Mouse (Mus musculus): ENCODE results near the gene H2-T24. TPM values are rescaled to one million over a fixed set of nuclear protein-coding genes. Genes with fewer than 3 reads are reported as not detected.
"Not testable (repeated sequence)": the region's sequence is repeated elsewhere in the genome, so short reads cannot be mapped to it uniquely, and the experiment has no call there.

The H2-T24 gene
- 1.3 and 2.7 TPM in 2 replicates for polyA plus RNA-seq (2015; fragmentation: Nextera tagmentation; extraction: Ambion mirVana)

- H3K4me2 ChIP-seq, result peak within 1 kb of the TSS; percentile 52
- peak within 1 kb of the TSS; percentile 29 for H3K4me3 ChIP-seq
- H3K4me1 ChIP-seq (replicated peaks), result peaks cover 7% of the 10 kb centered on the region; the same call in 1 of the 2 replicates
- ATAC-seq (replicated peaks; ENCODE audit: insufficient number of reproducible peaks, insufficient read depth, low FRiP score, low read depth), result peak; percentile 56
- H3K9me3 ChIP-seq (replicated peaks), result no peaks in the 10 kb centered on the region
- peak within 1 kb of the TSS; percentile 60 for H3K27ac ChIP-seq
- H3K36me3 ChIP-seq, result no peaks in the 10 kb centered on the region
- WGBS, result 23% methylated on average over 15 of the region's 15 CpGs
- no peaks in the 10 kb centered on the region for H3K27me3 ChIP-seq
- H3K9ac ChIP-seq, result no peak within 1 kb of the TSS
Measured at GRCm38 (mm10) chr17:36020191-36021073, at the start of gene H2-T24. Gene H2-T24, minus strand, starts transcription at chr17:36020560.

GRCm38 (mm10) chr17:36060829-36061228, 40.5 kb upstream of the H2-T24 start:
- H3K9me3 ChIP-seq (replicated peaks), result no peaks in the 10 kb centered on the region
- no peaks in the 10 kb centered on the region for H3K4me1 ChIP-seq (replicated peaks)
- H3K27me3 ChIP-seq, result peaks cover 3% of the 10 kb centered on the region; the same call in 1 of the 2 replicates
- no peak overlapping the region for H3K4me3 ChIP-seq
- no peak overlapping the region for H3K9ac ChIP-seq
- no peaks in the 10 kb centered on the region for H3K36me3 ChIP-seq
- H3K4me2 ChIP-seq, result no peak overlapping the region
- no peak for ATAC-seq (replicated peaks; ENCODE audit: insufficient number of reproducible peaks, insufficient read depth, low FRiP score, low read depth)
- no peak overlapping the region for H3K27ac ChIP-seq
- 21% methylated on average over 2 of the region's 2 CpGs for WGBS

GRCm38 (mm10) chr17:36058362-36058761, 38.0 kb upstream of the H2-T24 start, which contains the start of gene Gm11127:
Gene Gm11127, minus strand, starts transcription at chr17:36058371.
- not testable (repeated sequence) for H3K27ac ChIP-seq; H3K9me3 ChIP-seq (replicated peaks); H3K9ac ChIP-seq; H3K4me1 ChIP-seq (replicated peaks); H3K4me3 ChIP-seq; H3K4me2 ChIP-seq; ATAC-seq (replicated peaks; ENCODE audit: insufficient number of reproducible peaks, insufficient read depth, low FRiP score, low read depth); H3K36me3 ChIP-seq; H3K27me3 ChIP-seq
- WGBS, result 45% methylated on average over 1 of the region's 1 CpGs

GRCm38 (mm10) chr17:36057927-36058326, 37.6 kb upstream of the H2-T24 start:
- 86% methylated on average over 25 of the region's 25 CpGs for WGBS
- H3K9ac ChIP-seq; H3K4me2 ChIP-seq; H3K4me3 ChIP-seq; ATAC-seq (replicated peaks; ENCODE audit: insufficient number of reproducible peaks, insufficient read depth, low FRiP score, low read depth); H3K36me3 ChIP-seq; H3K9me3 ChIP-seq (replicated peaks); H3K27me3 ChIP-seq; H3K27ac ChIP-seq; H3K4me1 ChIP-seq (replicated peaks): not testable (repeated sequence)

- H3K27me3 ChIP-seq, result no peaks in the 10 kb centered on the region
- ATAC-seq (replicated peaks; ENCODE audit: insufficient number of reproducible peaks, insufficient read depth, low FRiP score, low read depth), result no peak
- H3K9me3 ChIP-seq (replicated peaks), result no peaks in the 10 kb centered on the region
- 89% methylated on average over 3 of the region's 3 CpGs for WGBS
- peak overlapping the region; percentile 84 for H3K4me2 ChIP-seq
- H3K27ac ChIP-seq, result no peak overlapping the region
- no peaks in the 10 kb centered on the region for H3K36me3 ChIP-seq
- peak overlapping the region; percentile 52; the same call in 1 of the 2 replicates for H3K9ac ChIP-seq
- H3K4me1 ChIP-seq (replicated peaks), result peaks cover 6% of the 10 kb centered on the region; the same call in 1 of the 2 replicates
- H3K4me3 ChIP-seq, result peak overlapping the region; percentile 56
Measured at GRCm38 (mm10) chr17:36043286-36043685, 22.9 kb upstream of the H2-T24 start.

GRCm38 (mm10) chr17:36042610-36043169, 22.3 kb upstream of the H2-T24 start, which contains the start of the genes H2-T22 and Gm6034:
Gene H2-T22, minus strand, starts transcription at chr17:36042747.
Gene Gm6034, plus strand, starts transcription at chr17:36042961.
- peak within 1 kb of the TSS; percentile 61; the same call in 1 of the 2 replicates for H3K27ac ChIP-seq
- H3K4me3 ChIP-seq, result peak within 1 kb of the TSS; percentile 56
- H3K36me3 ChIP-seq; H3K4me1 ChIP-seq (replicated peaks); H3K9me3 ChIP-seq (replicated peaks); H3K27me3 ChIP-seq: not testable (repeated sequence)
- H3K9ac ChIP-seq, result peak within 1 kb of the TSS; percentile 52
- under 1% methylated on average over 12 of the region's 12 CpGs for WGBS
- peak within 1 kb of the TSS; percentile 84 for H3K4me2 ChIP-seq
- peak; percentile 95 for ATAC-seq (replicated peaks; ENCODE audit: insufficient number of reproducible peaks, insufficient read depth, low FRiP score, low read depth)

- peak; percentile 59 for ATAC-seq (replicated peaks; ENCODE audit: insufficient number of reproducible peaks, insufficient read depth, low FRiP score, low read depth)
- peak overlapping the region; percentile 84 for H3K4me2 ChIP-seq
- H3K4me1 ChIP-seq (replicated peaks); H3K27me3 ChIP-seq; H3K36me3 ChIP-seq; H3K27ac ChIP-seq; H3K9me3 ChIP-seq (replicated peaks): not testable (repeated sequence)
- H3K4me3 ChIP-seq, result peak overlapping the region; percentile 56
- 7% methylated on average over 19 of the region's 19 CpGs for WGBS
- H3K9ac ChIP-seq, result peak overlapping the region; percentile 52
Measured at GRCm38 (mm10) chr17:36042055-36042454, 21.7 kb upstream of the H2-T24 start.

GRCm38 (mm10) chr17:36040604-36041003, 20.2 kb upstream of the H2-T24 start:
- not testable (repeated sequence) for H3K4me2 ChIP-seq; ATAC-seq (replicated peaks; ENCODE audit: insufficient number of reproducible peaks, insufficient read depth, low FRiP score, low read depth); H3K4me3 ChIP-seq; H3K9ac ChIP-seq; H3K27me3 ChIP-seq; H3K36me3 ChIP-seq; H3K27ac ChIP-seq; H3K4me1 ChIP-seq (replicated peaks); H3K9me3 ChIP-seq (replicated peaks)
- WGBS, result 67% methylated on average over 2 of the region's 2 CpGs

GRCm38 (mm10) chr17:36036126-36036525, 15.8 kb upstream of the H2-T24 start:
- 81% methylated on average over 13 of the region's 13 CpGs for WGBS
- not testable (repeated sequence) for H3K27me3 ChIP-seq; H3K9me3 ChIP-seq (replicated peaks); ATAC-seq (replicated peaks; ENCODE audit: insufficient number of reproducible peaks, insufficient read depth, low FRiP score, low read depth); H3K36me3 ChIP-seq; H3K27ac ChIP-seq; H3K4me3 ChIP-seq; H3K4me2 ChIP-seq; H3K9ac ChIP-seq
- H3K4me1 ChIP-seq (replicated peaks), result peaks cover 12% of the 10 kb centered on the region

- not testable (repeated sequence) for H3K9ac ChIP-seq; H3K27ac ChIP-seq; H3K9me3 ChIP-seq (replicated peaks); ATAC-seq (replicated peaks; ENCODE audit: insufficient number of reproducible peaks, insufficient read depth, low FRiP score, low read depth); H3K36me3 ChIP-seq; H3K4me3 ChIP-seq; H3K4me2 ChIP-seq; H3K27me3 ChIP-seq
- 27% methylated on average over 3 of the region's 3 CpGs for WGBS
- peaks cover 12% of the 10 kb centered on the region for H3K4me1 ChIP-seq (replicated peaks)
Measured at GRCm38 (mm10) chr17:36035010-36035638, 14.8 kb upstream of the H2-T24 start.

GRCm38 (mm10) chr17:36034524-36034923, 14.2 kb upstream of the H2-T24 start:
- H3K4me3 ChIP-seq; H3K9ac ChIP-seq; H3K27ac ChIP-seq; ATAC-seq (replicated peaks; ENCODE audit: insufficient number of reproducible peaks, insufficient read depth, low FRiP score, low read depth); H3K9me3 ChIP-seq (replicated peaks); H3K4me2 ChIP-seq; H3K27me3 ChIP-seq; H3K36me3 ChIP-seq: not testable (repeated sequence)
- 50% methylated on average over 3 of the region's 3 CpGs for WGBS
- H3K4me1 ChIP-seq (replicated peaks), result peaks cover 12% of the 10 kb centered on the region
